Mouse (Mus musculus) hindlimb bud, embryonic 11.5 days (tissue): ENCODE results near the gene Lama5.
"Not testable (repeated sequence)": the region's sequence is repeated elsewhere in the genome, so short reads cannot be mapped to it uniquely, and the experiment has no call there.

Experiments
- DNase-seq: peaks from one replicate; pipeline ENCODE4 v3.0.0-alpha.2; 2012; ENCODE audit warnings: low read depth, low spot score; ENCODE audit errors: extremely low spot score

Lama5 gene

GRCm38 (mm10) chr2:180201303-180201702, 24.4 kb downstream of the Lama5 start:
- DNase-seq, result no peak

GRCm38 (mm10) chr2:180200681-180201080, 25.0 kb downstream of the Lama5 start:
- no peak for DNase-seq

DNA sequence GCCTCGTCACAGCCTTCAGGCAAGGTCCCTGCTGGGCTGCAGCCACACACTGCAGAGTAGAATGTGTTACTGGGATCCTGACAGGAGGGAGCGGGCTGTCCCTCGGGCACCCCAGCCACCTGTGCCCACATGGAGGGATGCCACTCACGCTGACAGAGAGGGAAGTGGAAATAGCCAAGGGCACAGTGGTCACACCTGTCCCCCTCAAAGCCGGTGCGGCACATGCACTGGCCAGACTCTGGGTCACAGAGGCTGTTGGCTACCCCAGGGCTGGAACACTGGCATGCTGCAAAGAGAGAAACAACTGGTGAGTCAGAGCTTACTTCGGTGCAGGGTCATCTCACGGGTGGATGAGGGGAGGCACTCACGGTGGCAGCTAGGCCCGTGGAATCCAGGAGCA, 26.9 kb downstream of the Lama5 start:
- no peak for DNase-seq

DNA sequence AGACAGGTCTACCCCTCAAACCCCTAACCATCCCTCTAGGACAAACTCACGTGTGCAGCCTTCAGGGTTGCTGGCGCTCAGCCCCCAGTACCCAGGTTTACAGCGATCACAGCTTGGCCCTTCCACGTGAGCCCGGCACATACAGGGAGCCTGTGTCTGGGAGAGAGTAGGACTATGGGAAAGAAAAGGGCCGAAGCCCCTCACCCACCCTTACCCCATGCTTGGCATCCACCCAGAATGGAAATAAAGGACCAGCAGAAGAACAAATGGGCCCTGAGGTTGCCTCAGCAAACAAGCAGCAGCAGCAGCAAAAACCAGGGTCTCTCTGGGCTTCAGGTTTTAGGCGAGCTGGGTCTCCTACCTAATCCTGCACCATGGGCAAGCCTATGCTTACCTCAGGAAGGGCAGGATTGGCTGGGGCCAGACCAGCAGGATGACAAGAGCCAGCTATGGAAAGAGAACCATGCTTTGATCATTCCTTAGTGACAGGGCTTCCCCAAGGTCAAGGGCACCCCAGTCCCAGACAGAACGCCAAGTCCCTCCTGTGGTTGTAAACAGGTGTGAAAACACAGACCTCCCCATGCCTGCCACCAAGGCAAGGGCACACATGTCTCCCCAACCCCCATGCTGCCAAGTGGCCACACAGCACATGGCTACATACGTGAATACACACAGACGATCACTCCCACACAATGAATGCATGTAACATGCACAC, 28.2 kb downstream of the Lama5 start:
- DNase-seq, result no peak

- DNase-seq, result no peak
These were observed 28.9 kb downstream of the Lama5 start for GRCm38 (mm10) chr2:180196610-180197322.

DNA sequence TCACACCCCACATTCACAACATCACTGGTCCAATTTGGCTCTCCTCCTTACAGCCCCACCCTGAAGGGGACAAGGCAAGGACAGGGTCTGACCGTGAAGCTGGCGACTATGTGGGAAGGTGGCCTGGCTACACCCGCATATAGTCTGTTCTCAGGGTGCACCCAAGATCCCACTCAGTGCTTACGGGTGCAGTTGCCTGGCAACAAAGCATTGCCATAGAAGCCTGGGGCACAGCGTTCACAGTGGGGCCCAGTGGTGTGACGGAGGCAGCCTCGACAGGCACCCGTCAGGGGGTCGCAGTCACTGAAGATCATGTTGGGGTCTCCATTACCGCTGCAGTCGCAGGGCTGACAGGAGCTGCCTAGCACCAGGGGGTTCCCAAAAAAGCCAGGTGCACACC, 38.3 kb downstream of the Lama5 start:
- DNase-seq, result no peak

DNA sequence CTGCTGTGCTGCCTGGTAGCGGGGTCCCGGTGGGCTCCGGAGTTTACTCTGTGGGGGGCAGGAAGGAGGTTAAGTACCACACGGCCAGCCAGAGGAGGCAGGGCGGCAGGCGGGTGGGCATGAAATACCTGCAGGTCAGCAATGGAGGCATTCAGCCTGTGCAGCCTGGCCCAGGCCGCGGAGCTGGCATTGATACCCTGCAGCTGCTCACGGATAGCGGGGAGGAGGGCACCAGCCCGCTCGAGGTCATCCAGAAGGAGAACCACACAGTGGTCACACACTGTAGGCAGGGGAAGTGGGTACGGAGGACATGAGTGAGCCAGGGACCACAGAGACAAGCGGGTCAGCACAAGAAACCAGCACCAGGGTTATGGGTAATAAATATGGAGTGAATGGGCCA, 40.0 kb downstream of the Lama5 start:
- no peak for DNase-seq

DNA sequence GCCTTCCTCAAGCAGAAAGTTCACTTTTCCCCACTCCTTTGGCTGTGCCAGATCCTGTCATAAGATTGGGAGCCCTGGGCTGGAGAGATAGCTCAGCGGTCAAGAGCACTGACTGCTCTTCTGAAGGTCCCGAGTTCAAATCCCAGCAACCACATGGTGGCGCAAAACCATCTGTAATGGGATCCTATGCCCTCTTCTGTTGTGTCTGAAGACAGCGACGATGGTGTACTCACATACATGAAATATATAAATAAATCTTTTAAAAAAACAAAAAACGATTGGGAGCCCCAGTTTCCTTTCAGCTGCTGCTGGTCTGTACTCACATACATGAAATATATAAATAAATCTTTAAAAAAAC, 40.9 kb downstream of the Lama5 start:
- DNase-seq, result no peak

GRCm38 (mm10) chr2:180184011-180184751, 41.5 kb downstream of the Lama5 start:
- DNase-seq, result no peak

GRCm38 (mm10) chr2:180181542-180181941, 44.1 kb downstream of the Lama5 start:
- no peak for DNase-seq

GRCm38 (mm10) chr2:180175725-180176124, 49.9 kb downstream of the Lama5 start:
- no peak for DNase-seq

DNA sequence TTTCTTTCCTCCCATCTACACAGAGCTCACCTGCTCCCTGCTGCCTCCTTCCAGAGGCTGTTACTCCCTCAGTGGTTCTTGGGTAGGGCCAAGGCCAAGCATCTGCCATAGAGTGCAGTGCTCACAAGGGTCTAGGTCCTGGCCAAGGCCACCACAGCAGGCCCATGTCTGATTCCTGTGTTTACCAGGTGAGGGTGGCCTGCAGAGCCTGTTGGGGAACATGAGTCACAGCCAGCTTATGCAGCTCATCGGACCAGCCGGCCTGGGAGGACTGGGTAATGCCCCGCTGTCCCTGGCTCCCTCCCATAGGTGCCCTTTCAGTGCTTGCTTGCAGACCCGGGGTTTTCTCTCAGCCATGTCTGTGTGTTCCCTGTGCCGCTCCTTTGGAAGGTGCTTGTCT, 51.5 kb downstream of the Lama5 start:
- no peak for DNase-seq

DNA sequence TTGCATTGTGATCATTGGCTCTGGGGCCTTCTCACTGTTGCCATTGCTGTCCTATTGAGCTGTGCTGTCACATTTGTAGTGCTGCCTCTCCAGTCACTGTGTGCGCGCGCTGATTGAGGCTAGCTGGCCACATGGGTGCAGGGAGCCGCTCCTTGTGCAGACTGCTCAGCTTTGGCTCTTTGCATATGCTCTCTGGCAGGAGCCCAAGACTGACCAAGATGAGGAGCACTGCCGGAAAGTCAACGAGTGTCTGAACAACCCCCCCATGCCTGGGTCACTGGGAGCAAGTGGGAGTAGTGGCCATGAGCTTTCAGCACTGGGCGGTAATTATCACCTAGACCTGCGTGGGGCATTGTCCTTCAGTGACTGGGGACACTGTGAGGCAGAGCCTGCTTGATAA, 51.9 kb downstream of the Lama5 start:
- not testable (repeated sequence) for DNase-seq

DNA sequence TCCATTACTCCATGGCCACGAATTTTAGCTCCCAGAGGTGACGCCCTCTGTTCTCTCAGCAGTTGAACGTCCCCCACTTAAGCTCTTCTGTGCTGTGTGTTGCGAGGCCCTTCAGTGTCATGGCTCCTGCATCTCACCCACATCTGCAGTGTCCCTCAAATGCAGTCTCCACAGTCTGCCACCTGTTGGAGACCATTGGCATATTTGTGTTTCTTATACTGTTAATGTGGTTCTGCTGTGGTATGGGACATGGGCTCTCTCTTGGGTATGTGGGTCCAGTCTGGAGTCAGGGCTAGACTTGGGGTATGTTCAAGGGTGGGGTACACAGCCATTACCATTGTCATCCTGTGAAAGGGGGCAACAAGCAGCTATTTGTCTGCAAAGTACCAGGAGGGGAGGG, 52.5 kb downstream of the Lama5 start:
- DNase-seq, result no peak

- no peak for DNase-seq
These were observed 53.5 kb downstream of the Lama5 start for GRCm38 (mm10) chr2:180172152-180172551.

GRCm38 (mm10) chr2:180171522-180172070, 54.1 kb downstream of the Lama5 start:
- DNase-seq, result no peak

DNA sequence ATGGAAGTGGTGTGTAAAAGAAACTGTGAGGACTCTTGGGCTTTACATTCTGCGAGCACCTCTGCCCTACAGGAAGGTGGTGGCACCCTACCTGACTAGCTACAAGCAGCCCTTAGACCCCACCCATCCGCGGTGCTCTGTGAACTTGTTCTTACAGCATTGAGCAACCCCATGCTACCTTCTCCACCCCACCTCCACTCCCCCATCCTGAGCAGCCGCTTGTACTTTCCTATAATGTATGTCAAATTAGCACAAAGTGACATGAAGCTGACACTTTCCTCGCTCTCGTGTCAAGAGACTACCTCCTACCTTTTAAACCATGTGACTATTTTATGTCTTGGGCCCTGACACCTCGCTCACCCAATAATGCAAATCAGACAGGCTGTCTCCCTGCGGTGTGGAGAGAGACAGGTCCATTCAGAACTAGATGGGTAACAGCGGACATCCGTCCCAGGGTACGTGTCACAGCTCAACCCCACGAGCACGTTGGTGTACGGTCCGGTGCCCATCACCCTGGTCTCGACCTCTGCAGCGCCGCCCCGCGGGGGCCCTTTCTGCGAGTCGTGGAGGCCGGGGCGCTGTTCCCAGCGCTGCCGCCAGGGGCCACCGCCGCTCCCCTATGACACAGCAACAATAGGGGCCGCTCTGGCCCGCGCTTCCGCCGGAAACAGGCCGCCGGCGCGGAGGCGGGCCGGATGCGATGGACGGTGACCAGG, 54.7 kb downstream of the Lama5 start, which contains the start of gene Adrm1:
Adrm1 (plus strand) TSS at position 680 of the 716 bp plus-strand sequence.
- peak; percentile 68 for DNase-seq

- no peak for DNase-seq
These were observed 55.4 kb downstream of the Lama5 start for GRCm38 (mm10) chr2:180170151-180170805.

- DNase-seq, result no peak
These were observed 58.8 kb downstream of the Lama5 start for GRCm38 (mm10) chr2:180166869-180167268.

- no peak for DNase-seq
These were observed 59.8 kb downstream of the Lama5 start for GRCm38 (mm10) chr2:180165855-180166254.
